Mouse (Mus musculus): ENCODE data around the gene Armc9. TPM values are rescaled to one million over a fixed set of nuclear protein-coding genes. Genes with fewer than 3 reads are reported as not detected.

The Armc9 gene
- total and polyA plus RNA-seq, 2 experiments, result 3.2 to 4.4 TPM

DNA sequence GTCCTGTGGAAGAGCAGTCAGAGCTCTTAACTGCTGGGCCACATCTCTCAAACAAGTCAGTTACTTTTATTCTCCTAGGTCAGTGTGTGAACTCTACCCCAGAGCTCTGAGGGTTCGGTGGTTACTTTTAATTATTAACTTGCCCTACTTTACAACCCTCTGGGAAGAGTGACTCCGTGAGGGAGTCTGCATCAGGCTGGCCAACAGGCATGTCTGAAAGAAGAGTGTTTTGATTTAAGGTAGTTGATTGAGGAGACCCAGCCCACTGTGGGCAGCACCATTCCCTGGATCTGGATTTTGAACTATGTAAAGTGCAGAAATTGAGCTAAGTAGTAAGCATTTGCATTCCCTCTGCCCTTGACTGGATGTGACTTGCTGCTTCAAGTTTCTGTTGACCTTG lies 21.5 kb downstream of the Armc9 start:
- peaks cover 15% of the 10 kb centered on the region for H3K4me1 ChIP-seq (ENCODE audit: control insufficient read depth, insufficient read depth, low read length)
- H3K27me3 ChIP-seq (ENCODE audit: control insufficient read depth, insufficient read depth, low read length), result no peaks in the 10 kb centered on the region
- H3K36me3 ChIP-seq (ENCODE audit: control insufficient read depth, insufficient read depth, low read length), result no peaks in the 10 kb centered on the region
- H3K27ac ChIP-seq (replicated peaks; ENCODE audit: insufficient read depth, low read depth, low read length), result peak overlapping the region; percentile 64
- WGBS, result 19% methylated on average over 2 of the region's 2 CpGs
- H3K79me2 ChIP-seq (ENCODE audit: control insufficient read depth, insufficient read depth, low read length), result no peaks in the 10 kb centered on the region
- no peak overlapping the region for H3K9ac ChIP-seq (ENCODE audit: low read depth, low read length)
- peak; percentile 91 for DNase-seq (ENCODE audit: extremely low read depth, low read depth, low spot score)
- TF ChIP-seq CTCF (IDR thresholded peaks at IDR 0.05; ENCODE audit: low read depth, low read length) (no peak), POLR2A (IDR thresholded peaks at IDR 0.05; ENCODE audit: extremely low read depth, insufficient read depth, low read length) (no peak)
- H3K4me3 ChIP-seq (ENCODE audit: insufficient read depth, low read depth, low read length), result no peak overlapping the region

DNA sequence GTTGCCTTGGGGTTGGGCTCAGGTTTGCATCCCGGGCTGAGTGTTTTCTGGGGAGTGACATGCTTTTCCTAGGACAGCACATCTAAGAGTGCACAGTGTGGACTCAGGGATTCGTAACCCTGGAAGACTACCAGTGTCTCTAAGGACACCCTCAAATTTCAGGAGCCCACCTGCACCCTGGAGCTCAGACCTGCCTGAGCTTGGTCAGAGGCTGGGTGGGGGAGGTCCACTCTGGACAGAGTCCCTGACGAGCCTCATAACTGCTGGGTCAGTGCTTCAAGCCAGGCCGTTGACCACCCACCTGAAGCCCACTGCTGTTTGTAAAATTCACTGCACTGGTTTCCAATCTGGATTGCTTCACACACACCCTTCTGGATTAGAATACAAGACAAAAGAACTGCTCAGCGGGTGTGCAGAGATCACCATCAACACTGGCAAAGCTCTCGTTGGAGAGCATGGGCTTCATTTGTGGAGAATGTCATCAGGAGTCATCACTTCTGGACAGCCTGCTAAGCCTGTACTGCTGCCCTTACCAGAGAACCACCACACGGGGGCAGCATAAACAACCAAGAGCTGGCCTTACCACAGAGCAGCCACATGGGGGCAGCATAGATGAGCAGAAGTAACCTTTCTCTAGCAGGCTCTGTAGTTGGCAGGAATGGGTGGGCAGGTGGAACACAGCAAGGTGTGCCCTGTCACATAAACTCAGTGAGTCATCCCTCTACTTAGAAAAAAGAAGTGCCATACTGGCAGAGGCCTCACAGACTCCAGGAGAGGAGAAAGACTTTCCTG lies 24.1 kb downstream of the Armc9 start:
- Histone ChIP-seq H3K9ac (ENCODE audit: low read depth, low read length) (no peak overlapping the region), H3K4me1 (ENCODE audit: control insufficient read depth, insufficient read depth, low read length) (peaks cover 15% of the 10 kb centered on the region), H3K36me3 (ENCODE audit: control insufficient read depth, insufficient read depth, low read length) (no peaks in the 10 kb centered on the region), H3K79me2 (ENCODE audit: control insufficient read depth, insufficient read depth, low read length) (no peaks in the 10 kb centered on the region), H3K27me3 (ENCODE audit: control insufficient read depth, insufficient read depth, low read length) (no peaks in the 10 kb centered on the region), H3K27ac (replicated peaks; ENCODE audit: insufficient read depth, low read depth, low read length) (no peak overlapping the region), H3K4me3 (ENCODE audit: insufficient read depth, low read depth, low read length) (no peak overlapping the region)
- DNase-seq (ENCODE audit: extremely low read depth, low read depth, low spot score), result peak; percentile 68
- 46% methylated on average over 7 of the region's 7 CpGs for WGBS
- TF ChIP-seq POLR2A (IDR thresholded peaks at IDR 0.05; ENCODE audit: extremely low read depth, insufficient read depth, low read length) (no peak), CTCF (IDR thresholded peaks at IDR 0.05; ENCODE audit: low read depth, low read length) (peak; percentile 100)

DNA sequence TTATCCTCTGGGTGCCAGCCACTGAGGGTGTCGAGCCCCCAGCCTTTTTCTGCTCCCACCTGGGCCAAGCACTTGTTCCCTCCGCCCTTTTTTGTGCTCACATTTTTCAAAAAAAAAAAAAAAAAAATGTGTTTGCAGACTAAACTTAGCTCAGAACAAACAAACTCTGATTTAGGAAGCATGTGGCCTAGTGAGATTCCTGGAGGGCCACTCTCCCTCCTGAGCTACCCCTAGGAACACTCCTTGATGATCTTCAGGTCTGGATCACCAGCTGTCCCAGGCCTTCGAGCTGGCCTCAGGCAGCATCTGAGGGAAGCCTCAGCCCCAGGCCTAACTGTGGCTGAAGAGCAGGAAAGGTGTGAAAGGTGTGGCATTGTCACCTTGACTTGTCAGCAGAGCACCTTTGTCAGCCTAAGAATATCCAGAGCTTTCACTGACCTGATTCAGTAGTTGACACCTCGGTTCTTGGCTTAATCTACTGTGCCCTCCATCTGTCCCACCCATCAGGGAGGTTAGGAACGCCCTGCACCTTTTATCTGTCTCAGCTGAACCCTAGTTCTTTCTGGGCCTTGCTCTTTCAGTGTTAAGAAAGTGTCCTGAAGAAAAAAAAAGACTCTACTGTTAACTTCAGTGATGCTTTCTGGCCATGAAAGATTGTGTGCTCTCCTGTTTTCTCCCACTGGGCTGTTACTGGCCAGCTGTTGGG lies 27.6 kb downstream of the Armc9 start:
- no peak overlapping the region for H3K9ac ChIP-seq (ENCODE audit: low read depth, low read length)
- no peaks in the 10 kb centered on the region for H3K27me3 ChIP-seq (ENCODE audit: control insufficient read depth, insufficient read depth, low read length)
- WGBS, result 79% methylated on average over 5 of the region's 5 CpGs
- no peak for TF ChIP-seq CTCF (IDR thresholded peaks at IDR 0.05; ENCODE audit: low read depth, low read length)
- no peak for TF ChIP-seq POLR2A (IDR thresholded peaks at IDR 0.05; ENCODE audit: extremely low read depth, insufficient read depth, low read length)
- H3K4me3 ChIP-seq (ENCODE audit: insufficient read depth, low read depth, low read length), result no peak overlapping the region
- no peaks in the 10 kb centered on the region for H3K79me2 ChIP-seq (ENCODE audit: control insufficient read depth, insufficient read depth, low read length)
- DNase-seq (ENCODE audit: extremely low read depth, low read depth, low spot score), result no peak
- no peaks in the 10 kb centered on the region for H3K36me3 ChIP-seq (ENCODE audit: control insufficient read depth, insufficient read depth, low read length)
- peaks cover under 1% of the 10 kb centered on the region; the same call in 1 of the 2 replicates for H3K4me1 ChIP-seq (ENCODE audit: control insufficient read depth, insufficient read depth, low read length)
- no peak overlapping the region for H3K27ac ChIP-seq (replicated peaks; ENCODE audit: insufficient read depth, low read depth, low read length)

DNA sequence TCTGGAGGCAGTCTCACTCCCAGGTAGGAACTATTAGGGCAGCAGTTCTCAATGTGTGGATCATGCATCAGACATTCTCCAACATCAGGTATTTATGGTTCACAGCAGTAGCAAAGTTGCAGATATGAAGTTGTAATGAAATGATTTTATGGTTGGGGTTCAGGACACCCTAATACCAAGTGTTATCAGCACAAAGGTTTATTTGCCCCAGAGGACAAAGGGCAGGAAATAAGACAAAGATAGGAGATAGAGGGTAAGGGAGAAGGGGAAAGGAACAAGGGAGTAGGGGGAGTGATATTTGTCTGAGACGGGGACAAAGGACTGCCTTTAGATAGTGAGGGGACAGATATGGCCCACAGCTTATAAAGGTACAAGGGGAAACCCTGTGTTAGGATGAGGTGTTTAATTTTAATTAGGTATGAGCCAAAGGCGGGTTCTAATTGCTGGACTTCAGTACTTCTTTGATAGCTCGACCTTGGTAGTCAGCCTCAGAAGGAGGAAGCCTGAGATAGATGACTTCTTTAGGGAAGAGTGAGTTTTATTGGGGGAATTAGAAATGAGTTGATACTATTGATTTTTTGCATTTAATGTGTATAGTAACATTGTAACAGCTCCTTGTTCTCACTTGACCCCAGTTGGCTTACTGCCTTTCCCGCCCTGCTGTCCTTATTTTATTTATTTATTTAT lies 29.1 kb downstream of the Armc9 start:
- no peaks in the 10 kb centered on the region for H3K27me3 ChIP-seq (ENCODE audit: control insufficient read depth, insufficient read depth, low read length)
- no peaks in the 10 kb centered on the region for H3K79me2 ChIP-seq (ENCODE audit: control insufficient read depth, insufficient read depth, low read length)
- DNase-seq (ENCODE audit: extremely low read depth, low read depth, low spot score), result no peak
- TF ChIP-seq POLR2A (IDR thresholded peaks at IDR 0.05; ENCODE audit: extremely low read depth, insufficient read depth, low read length) (no peak), CTCF (IDR thresholded peaks at IDR 0.05; ENCODE audit: low read depth, low read length) (no peak)
- no peaks in the 10 kb centered on the region for H3K4me1 ChIP-seq (ENCODE audit: control insufficient read depth, insufficient read depth, low read length)
- no peak overlapping the region for H3K27ac ChIP-seq (replicated peaks; ENCODE audit: insufficient read depth, low read depth, low read length)
- H3K9ac ChIP-seq (ENCODE audit: low read depth, low read length), result no peak overlapping the region
- no peaks in the 10 kb centered on the region for H3K36me3 ChIP-seq (ENCODE audit: control insufficient read depth, insufficient read depth, low read length)
- WGBS, result 83% methylated on average over 4 of the region's 4 CpGs
- H3K4me3 ChIP-seq (ENCODE audit: insufficient read depth, low read depth, low read length), result no peak overlapping the region

DNA sequence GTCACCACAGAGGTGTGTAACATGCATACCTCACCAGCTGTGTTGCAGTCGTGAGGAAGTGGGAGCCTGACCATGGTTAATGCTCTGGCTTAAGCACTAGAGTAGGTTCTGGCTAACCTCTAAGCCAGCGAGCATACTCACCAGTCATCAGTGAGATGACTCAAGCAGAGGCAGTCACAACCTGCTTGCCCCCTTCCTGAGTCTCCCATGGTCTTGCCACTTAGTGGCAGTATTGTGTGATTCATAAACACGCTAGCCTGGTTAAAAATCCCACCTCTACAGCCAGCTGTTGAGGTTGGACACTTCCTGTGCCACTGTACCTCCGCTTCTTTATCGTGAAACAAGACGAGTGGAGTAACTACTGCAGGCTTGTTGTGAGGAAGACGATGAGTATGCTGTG lies 32.2 kb downstream of the Armc9 start:
- WGBS, result 88% methylated on average over 7 of the region's 7 CpGs
- H3K4me1 ChIP-seq (ENCODE audit: control insufficient read depth, insufficient read depth, low read length), result no peaks in the 10 kb centered on the region
- no peaks in the 10 kb centered on the region for H3K27me3 ChIP-seq (ENCODE audit: control insufficient read depth, insufficient read depth, low read length)
- no peaks in the 10 kb centered on the region for H3K79me2 ChIP-seq (ENCODE audit: control insufficient read depth, insufficient read depth, low read length)
- H3K9ac ChIP-seq (ENCODE audit: low read depth, low read length), result no peak overlapping the region
- no peaks in the 10 kb centered on the region for H3K36me3 ChIP-seq (ENCODE audit: control insufficient read depth, insufficient read depth, low read length)
- TF ChIP-seq CTCF (IDR thresholded peaks at IDR 0.05; ENCODE audit: low read depth, low read length) (no peak), POLR2A (IDR thresholded peaks at IDR 0.05; ENCODE audit: extremely low read depth, insufficient read depth, low read length) (no peak)
- H3K27ac ChIP-seq (replicated peaks; ENCODE audit: insufficient read depth, low read depth, low read length), result no peak overlapping the region
- DNase-seq (ENCODE audit: extremely low read depth, low read depth, low spot score), result no peak
- no peak overlapping the region for H3K4me3 ChIP-seq (ENCODE audit: insufficient read depth, low read depth, low read length)

All from liver, adult 2 months (tissue).